Mouse (Mus musculus) neural tube, embryonic 14.5 days (tissue): ENCODE measurements around the gene Frem1. TPM values are rescaled to one million over a fixed set of nuclear protein-coding genes. Genes with fewer than 3 reads are reported as not detected.

Experiments
- ATAC-seq: fragments of 200-750 bp; cut with Nextera tagmentation; 2 replicates; pipeline ENCODE4 v1.8.0; 2017; ENCODE audit warnings: low read depth, mild to moderate bottlenecking, moderate TSS enrichment, moderate library complexity
- H3K27ac ChIP-seq: fragments of 300-500 bp; sonication (generic); 2 replicates; pipeline ENCODE4 v1.5.1; 2014; ENCODE audit warnings: low read depth, mild to moderate bottlenecking, control low read depth, low read length, moderate library complexity, mixed read lengths
- H3K27me3 ChIP-seq: fragments of 300-500 bp; sonication (generic); 2 replicates; pipeline ENCODE4 v1.6.1; 2014; ENCODE audit warnings: low read length; ENCODE audit not compliant: control insufficient read depth, insufficient read depth
- H3K36me3 ChIP-seq: fragments of 300-500 bp; sonication (generic); 2 replicates; pipeline ENCODE4 v1.6.1; 2014; ENCODE audit warnings: low read length, mixed read lengths; ENCODE audit not compliant: control insufficient read depth, insufficient read depth
- H3K4me1 ChIP-seq: fragments of 300-500 bp; sonication (generic); 2 replicates; pipeline ENCODE4 v1.6.1; 2014; ENCODE audit warnings: low read length; ENCODE audit not compliant: control insufficient read depth, insufficient read depth
- H3K4me2 ChIP-seq: fragments of 300-500 bp; sonication (generic); 2 replicates; pipeline ENCODE4 v1.6.1; 2014; ENCODE audit warnings: mild to moderate bottlenecking, low read depth, low read length, control low read depth
- H3K4me3 ChIP-seq: fragments of 300-500 bp; sonication (generic); 2 replicates; pipeline ENCODE4 v1.5.1; 2014; ENCODE audit warnings: low read depth, low read length, control low read depth, mixed read lengths
- H3K9ac ChIP-seq: fragments of 300-500 bp; sonication (generic); replicated peaks from 2 replicates; pipeline ENCODE4 v1.6.1; 2014; ENCODE audit warnings: low read depth, mild to moderate bottlenecking, control low read depth, low read length, mixed read lengths
- H3K9me3 ChIP-seq: fragments of 300-500 bp; sonication (generic); 2 replicates; pipeline ENCODE4 v1.6.1; 2016; ENCODE audit warnings: low read length; ENCODE audit not compliant: control insufficient read depth
- WGBS: fragments of 180-500 bp; shearing (Covaris S2); extraction: QIAGEN DNeasy Blood & Tissue Kit; methylation state at CpG from one replicate; pipeline ENCODE4 v1.1.7; 2014; 5-methylcytosine and 5-hydroxymethylcytosine counted together
- polyA plus RNA-seq: library from polyadenylated mRNA; unstranded; fragments of >200 nt; fragmentation: Nextera tagmentation; extraction: Ambion mirVana; gene quantifications from 2 replicates; pipeline ENCODE4 v1.2.1, GENCODE M21; 2014

The Frem1 gene
- polyA plus RNA-seq, 1 experiment from 2014 or later: 2.9 TPM

- Histone ChIP-seq H3K27ac (no peak overlapping the region), H3K4me1 (no peaks in the 10 kb centered on the region), H3K9me3 (no peaks in the 10 kb centered on the region), H3K27me3 (no peaks in the 10 kb centered on the region), H3K4me2 (no peak overlapping the region), H3K4me3 (no peak overlapping the region), H3K36me3 (no peaks in the 10 kb centered on the region), H3K9ac (no peak overlapping the region)
- no peak for ATAC-seq
- 58% methylated on average over 5 of the region's 5 CpGs for WGBS
Observed at GRCm38 (mm10) chr4:82848552-82849234, 203.4 kb downstream of the Frem1 start.

Other genes starting within 250 kb of the Frem1 start
- 19.8 and 20.3 TPM in 2 replicates for gene Zdhhc21, start 192.4 kb downstream of the Frem1 start, polyA plus RNA-seq
- 0.30 TPM in 1 of 2 replicates, not detected in the other for gene Cer1, start 167.2 kb downstream of the Frem1 start, polyA plus RNA-seq